Comparison of ENCODE assay signal across 26 mouse cellular contexts in the genomic region with DNA sequence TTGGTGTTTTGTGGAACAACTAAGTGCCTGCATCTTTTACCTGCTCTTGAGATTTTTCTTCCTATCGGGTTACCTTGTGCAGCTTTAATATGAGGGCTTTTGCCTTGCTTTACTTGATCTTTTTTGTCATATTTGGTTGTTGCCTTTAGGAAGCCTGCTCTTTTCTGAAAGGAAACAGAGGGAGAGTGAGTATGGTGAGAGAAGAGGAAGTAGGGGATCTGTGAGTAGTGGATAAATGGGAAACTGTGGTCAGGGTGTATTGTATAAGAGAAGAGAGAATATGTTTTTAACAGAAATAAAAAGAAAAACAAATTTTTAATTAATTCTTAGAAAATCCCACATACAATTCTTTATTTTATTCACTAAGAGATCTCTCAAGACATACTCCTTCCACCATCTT. TPM values are rescaled to one million over a fixed set of nuclear protein-coding genes. Genes with fewer than 3 reads are reported as not detected.
A peak's percentile ranks its signal among the peaks of the same experiment; 100 is the strongest.
DNase-seq lines count a peak whose midpoint lies in the region; ATAC-seq and TF ChIP-seq lines count a peak whose summit lies in the region.
"Had no signal": no experiment of that assay in that cellular context is flagged by ENCODE, and none has a peak within 500 bp of the region (broad histone marks: within the 10 kb centered on the region; RNA-seq: fewer than 3 reads in every experiment).

No protein-coding gene starts in this region.

- ATAC-seq in liver, embryonic 12.5 days = no peak
- ATAC-seq in liver, postnatal 0 days = no peak
- peak; percentile 64 for ATAC-seq in common myeloid progenitor, adult 5-6 weeks (replicated peaks; ENCODE audit: low read depth, poor library complexity, severe bottlenecking)
- no peak for ATAC-seq in liver, embryonic 14.5 days (ENCODE audit: insufficient read depth)
- peak; percentile 62 for ATAC-seq in megakaryocyte progenitor cell, adult 5-6 weeks (replicated peaks; ENCODE audit: poor library complexity)
- ATAC-seq: activated CD4-positive, CD25-positive, alpha-beta regulatory T cell, adult 4 months; forebrain, embryonic 14.5 days; hindbrain, embryonic 16.5 days; inflammation-experienced regulatory T-cells, adult 6 months; Patski had no signal

- H3K4me1 ChIP-seq in liver, embryonic 12.5 days = peaks cover 44% of the 10 kb centered on the region
- H3K4me1 ChIP-seq in liver, postnatal 0 days (ENCODE audit: insufficient read depth) = peaks cover 13% of the 10 kb centered on the region
- peaks cover 30 to 31% of the 10 kb centered on the region in 2 experiments for H3K4me1 ChIP-seq in liver, embryonic 14.5 days (replicated peaks; ENCODE audit: control insufficient read depth in 2 of 2, insufficient read depth in 2 of 2, low read length in 1 of 2)

- WGBS in liver, embryonic 12.5 days (ENCODE audit: insufficient replicate concordance) = 36% methylated on average over 1 of the region's 1 CpGs
- WGBS in liver, postnatal 0 days (ENCODE audit: insufficient replicate concordance) = 24% methylated on average over 1 of the region's 1 CpGs
- WGBS in liver, embryonic 14.5 days (ENCODE audit: insufficient replicate concordance) = 18% methylated on average over 1 of the region's 1 CpGs

- no peak for DNase-seq in liver, postnatal 0 days
- DNase-seq in liver, embryonic 14.5 days (ENCODE audit: low read depth in 3 of 3, low spot score in 3 of 3) = no peak
- DNase-seq in cerebellum, postnatal 10 days = no peak
- no peak for DNase-seq in c-Kit-positive CD71-positive TER-119-positive erythroid progenitor cells, embryonic 14.5 days (ENCODE audit: low spot score)
- no peak for DNase-seq in layer of hippocampus, adult 9-10 months (ENCODE audit: low spot score)
- DNase-seq: adrenal gland, postnatal 14 days; cerebellum, adult 18-20 months; cerebellum, adult 9-11 months; embryo, embryonic 11 days; gastrocnemius, postnatal 36 days; heart, adult 18-20 months had no signal

- H3K9me3 ChIP-seq in liver, embryonic 12.5 days (replicated peaks) = no peaks in the 10 kb centered on the region
- no peaks in the 10 kb centered on the region for H3K9me3 ChIP-seq in liver, postnatal 0 days (ENCODE audit: low read length)
- no peaks in the 10 kb centered on the region for H3K9me3 ChIP-seq in liver, embryonic 14.5 days (ENCODE audit: control insufficient read depth, low read length)
- H3K9me3 ChIP-seq: embryonic facial prominence, embryonic 15.5 days; forebrain, embryonic 10.5 days; heart, embryonic 12.5 days; hindbrain, embryonic 12.5 days had no signal

- H3K9ac ChIP-seq in liver, embryonic 12.5 days = peak overlapping the region; percentile 61; the same call in 1 of the 2 replicates
- no peak overlapping the region for H3K9ac ChIP-seq in liver, postnatal 0 days (replicated peaks)
- no peak overlapping the region for H3K9ac ChIP-seq in liver, embryonic 14.5 days (replicated peaks)
- H3K9ac ChIP-seq: embryonic facial prominence, embryonic 15.5 days; heart, embryonic 12.5 days; hindbrain, embryonic 12.5 days had no signal

- H3K36me3 ChIP-seq in liver, embryonic 12.5 days = no peaks in the 10 kb centered on the region
- H3K36me3 ChIP-seq in liver, postnatal 0 days (replicated peaks; ENCODE audit: insufficient read depth, low read length) = no peaks in the 10 kb centered on the region
- no peaks in the 10 kb centered on the region for H3K36me3 ChIP-seq in liver, embryonic 14.5 days (replicated peaks; ENCODE audit: control insufficient read depth, insufficient read depth, low read depth)
- H3K36me3 ChIP-seq: embryonic facial prominence, embryonic 15.5 days; forebrain, embryonic 10.5 days; heart, embryonic 12.5 days; hindbrain, embryonic 12.5 days had no signal

- no peak for TF ChIP-seq EP300 in liver, postnatal 0 days (IDR thresholded peaks at IDR 0.05; ENCODE audit: low read depth)
- TF ChIP-seq EP300 in liver, embryonic 14.5 days (IDR thresholded peaks at IDR 0.05; ENCODE audit: low read depth) = no peak

- H3K27me3 ChIP-seq in liver, embryonic 12.5 days (replicated peaks) = no peaks in the 10 kb centered on the region
- H3K27me3 ChIP-seq in liver, postnatal 0 days (ENCODE audit: insufficient read depth, low read length) = no peaks in the 10 kb centered on the region
- H3K27me3 ChIP-seq in liver, embryonic 14.5 days (ENCODE audit: control insufficient read depth, insufficient read depth, low read length) = no peaks in the 10 kb centered on the region
- H3K27me3 ChIP-seq: embryonic facial prominence, embryonic 15.5 days; heart, embryonic 12.5 days; hindbrain, embryonic 12.5 days had no signal

- H3K4me2 ChIP-seq in liver, embryonic 12.5 days = peak overlapping the region; percentile 67
- no peak overlapping the region for H3K4me2 ChIP-seq in liver, postnatal 0 days (ENCODE audit: low read depth, low read length)
- H3K4me2 ChIP-seq in liver, embryonic 14.5 days (ENCODE audit: low read depth) = peak overlapping the region; percentile 75; the same call in 1 of the 2 replicates
- H3K4me2 ChIP-seq: embryonic facial prominence, embryonic 15.5 days; heart, embryonic 12.5 days; hindbrain, embryonic 12.5 days had no signal

- peak overlapping the region; percentile 91 for H3K27ac ChIP-seq in liver, embryonic 12.5 days
- H3K27ac ChIP-seq in liver, postnatal 0 days (ENCODE audit: low read depth) = no peak overlapping the region
- H3K27ac ChIP-seq in liver, embryonic 14.5 days = peak overlapping the region; percentile 80
- H3K27ac ChIP-seq: embryonic facial prominence, embryonic 15.5 days; hindbrain, embryonic 12.5 days had no signal

- H3K4me3 ChIP-seq in liver, embryonic 12.5 days = no peak overlapping the region
- H3K4me3 ChIP-seq in liver, postnatal 0 days (ENCODE audit: low read depth, low read length) = no peak overlapping the region
- no peak overlapping the region for H3K4me3 ChIP-seq in liver, embryonic 14.5 days (ENCODE audit: insufficient read depth in 1 of 2, low read depth in 2 of 2, low read length in 2 of 2)
- H3K4me3 ChIP-seq: embryonic facial prominence, embryonic 15.5 days; forebrain, embryonic 10.5 days; heart, embryonic 12.5 days; hindbrain, embryonic 12.5 days had no signal

- no peak for TF ChIP-seq CTCF in liver, postnatal 0 days (IDR thresholded peaks at IDR 0.05; ENCODE audit: low read depth)
- TF ChIP-seq CTCF in liver, embryonic 14.5 days (IDR thresholded peaks at IDR 0.05; ENCODE audit: low read depth) = no peak

RNA-seq across cellular contexts. Expression of a gene that starts 4.1 kb away (rescaled TPM):
- polyA plus RNA-seq in liver, embryonic 12.5 days (2016; fragmentation: Nextera tagmentation; extraction: Ambion mirVana) = 6.1 and 6.4 TPM in 2 replicates
- 1.3 and 1.9 TPM in 2 replicates for polyA plus RNA-seq in liver, postnatal 0 days (2015; fragmentation: Nextera tagmentation; extraction: Ambion mirVana)
- total RNA-seq in common myeloid progenitor, adult 5-6 weeks (2017) = 10.9 and 13.4 TPM in 2 replicates
- 2.0 and 4.1 TPM in 2 replicates for polyA plus RNA-seq in liver, embryonic 14.5 days (2012; rRNA removed)
- polyA plus RNA-seq in liver, embryonic 14.5 days (2014; fragmentation: Nextera tagmentation; extraction: Ambion mirVana) = 4.0 and 4.1 TPM in 2 replicates
- 6.9 and 7.0 TPM in 2 replicates for total RNA-seq in megakaryocyte progenitor cell, adult 5-6 weeks (2015)
- total RNA-seq in megakaryocyte progenitor cell, adult 5-6 weeks (2017) = 5.9 and 7.8 TPM in 2 replicates

RNA-seq across cellular contexts. Expression of a gene that starts 11.8 kb away (rescaled TPM):
- polyA plus RNA-seq in liver, embryonic 12.5 days (2016; fragmentation: Nextera tagmentation; extraction: Ambion mirVana) = 5.1 and 5.2 TPM in 2 replicates
- polyA plus RNA-seq in liver, postnatal 0 days (2015; fragmentation: Nextera tagmentation; extraction: Ambion mirVana) = 0.82 and 2.1 TPM in 2 replicates
- 26.4 TPM in 1 of 2 replicates, not detected in the other for total RNA-seq in common myeloid progenitor, adult 5-6 weeks (2017)
- polyA plus RNA-seq in liver, embryonic 14.5 days (2012; rRNA removed) = 2.3 TPM in 1 of 2 replicates, not detected in the other
- polyA plus RNA-seq in liver, embryonic 14.5 days (2014; fragmentation: Nextera tagmentation; extraction: Ambion mirVana) = 5.0 and 6.1 TPM in 2 replicates
- 7.1 and 9.4 TPM in 2 replicates for total RNA-seq in megakaryocyte progenitor cell, adult 5-6 weeks (2015)
- total RNA-seq in megakaryocyte progenitor cell, adult 5-6 weeks (2017) = 20.6 TPM in 1 of 2 replicates, not detected in the other
- total RNA-seq: adrenal gland, adult 18-20 months; ES-E14; gastrocnemius, postnatal 36 days; heart, adult 18-20 months had no signal
- polyA plus RNA-seq: erythroblast, embryonic 14.5 days had no signal

RNA-seq across cellular contexts. Expression of a gene that starts 27.2 kb away (rescaled TPM):
- 3.6 TPM in 2 replicates for polyA plus RNA-seq in liver, embryonic 12.5 days (2016; fragmentation: Nextera tagmentation; extraction: Ambion mirVana)
- 1.4 and 1.6 TPM in 2 replicates for polyA plus RNA-seq in liver, postnatal 0 days (2015; fragmentation: Nextera tagmentation; extraction: Ambion mirVana)
- 5.8 and 8.6 TPM in 2 replicates for total RNA-seq in common myeloid progenitor, adult 5-6 weeks (2017)
- 0.71 and 1.1 TPM in 2 replicates for polyA plus RNA-seq in liver, embryonic 14.5 days (2012; rRNA removed)
- 1.1 and 1.6 TPM in 2 replicates for polyA plus RNA-seq in liver, embryonic 14.5 days (2014; fragmentation: Nextera tagmentation; extraction: Ambion mirVana)
- total RNA-seq in megakaryocyte progenitor cell, adult 5-6 weeks (2015) = 3.8 and 4.5 TPM in 2 replicates
- total RNA-seq in megakaryocyte progenitor cell, adult 5-6 weeks (2017) = 5.4 TPM in 2 replicates

RNA-seq across cellular contexts. Expression of a gene that starts 53.0 kb away (rescaled TPM):
- polyA plus RNA-seq in liver, embryonic 12.5 days (2016; fragmentation: Nextera tagmentation; extraction: Ambion mirVana) = 1.6 and 2.0 TPM in 2 replicates
- polyA plus RNA-seq in liver, postnatal 0 days (2015; fragmentation: Nextera tagmentation; extraction: Ambion mirVana) = 0.80 and 1.1 TPM in 2 replicates
- 4.7 and 6.5 TPM in 2 replicates for total RNA-seq in common myeloid progenitor, adult 5-6 weeks (2017)
- 0.38 and 0.78 TPM in 2 replicates for polyA plus RNA-seq in liver, embryonic 14.5 days (2012; rRNA removed)
- 1.3 and 1.4 TPM in 2 replicates for polyA plus RNA-seq in liver, embryonic 14.5 days (2014; fragmentation: Nextera tagmentation; extraction: Ambion mirVana)
- total RNA-seq in megakaryocyte progenitor cell, adult 5-6 weeks (2015) = 6.8 and 10.6 TPM in 2 replicates
- total RNA-seq in megakaryocyte progenitor cell, adult 5-6 weeks (2017) = 4.5 and 4.6 TPM in 2 replicates

Comparison
In these comparisons a context has a peak if more than half of its experiments do, and no peak if none do; other contexts are left out.
1. ATAC-seq: peak in common myeloid progenitor, adult 5-6 weeks (single experiment) and megakaryocyte progenitor cell, adult 5-6 weeks (single experiment); none in liver, embryonic 12.5 days (single experiment), liver, postnatal 0 days (single experiment) and liver, embryonic 14.5 days (single experiment).